Mouse (Mus musculus) embryonic fibroblast, embryonic 13.5 days (primary cell): Measurements from ENCODE around the gene St8sia1.

ENCODE experiments used
- CTCF ChIP-seq: IDR thresholded peaks from 2 replicates; pipeline ENCODE4 v1.5.1; 2011; ENCODE audit warnings: mild to moderate bottlenecking, control low read depth, low read length, moderate library complexity, borderline replicate concordance; ENCODE audit not compliant: insufficient read depth
- POLR2A ChIP-seq: IDR thresholded peaks from 2 replicates; pipeline ENCODE4 v1.6.1; 2011; ENCODE audit warnings: low read depth, mild to moderate bottlenecking, control low read depth, low read length, moderate library complexity

DNA sequence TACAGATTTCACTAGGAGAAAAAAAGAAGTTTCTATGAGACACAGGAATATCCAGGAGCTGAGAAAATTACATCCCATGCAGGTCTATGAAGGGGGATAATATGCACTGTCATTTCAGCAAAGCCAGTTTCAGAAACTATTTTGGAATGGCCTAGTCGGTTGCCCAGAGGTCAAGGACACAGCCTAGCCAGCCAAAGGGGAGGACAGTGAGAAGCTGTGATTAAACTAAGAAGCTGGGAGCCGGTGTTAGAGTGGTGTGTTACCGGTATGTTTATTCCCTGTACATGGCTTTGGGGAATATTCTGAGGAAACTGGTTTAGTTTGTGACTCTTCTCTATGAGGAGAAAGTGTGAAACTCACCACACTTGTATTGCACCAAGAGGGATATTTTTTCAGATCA is 68.9 kb downstream of the St8sia1 start:
- TF ChIP-seq CTCF (no peak), POLR2A (no peak)
